ENCODE assay signal across 8 mouse cellular contexts in the genomic region with DNA sequence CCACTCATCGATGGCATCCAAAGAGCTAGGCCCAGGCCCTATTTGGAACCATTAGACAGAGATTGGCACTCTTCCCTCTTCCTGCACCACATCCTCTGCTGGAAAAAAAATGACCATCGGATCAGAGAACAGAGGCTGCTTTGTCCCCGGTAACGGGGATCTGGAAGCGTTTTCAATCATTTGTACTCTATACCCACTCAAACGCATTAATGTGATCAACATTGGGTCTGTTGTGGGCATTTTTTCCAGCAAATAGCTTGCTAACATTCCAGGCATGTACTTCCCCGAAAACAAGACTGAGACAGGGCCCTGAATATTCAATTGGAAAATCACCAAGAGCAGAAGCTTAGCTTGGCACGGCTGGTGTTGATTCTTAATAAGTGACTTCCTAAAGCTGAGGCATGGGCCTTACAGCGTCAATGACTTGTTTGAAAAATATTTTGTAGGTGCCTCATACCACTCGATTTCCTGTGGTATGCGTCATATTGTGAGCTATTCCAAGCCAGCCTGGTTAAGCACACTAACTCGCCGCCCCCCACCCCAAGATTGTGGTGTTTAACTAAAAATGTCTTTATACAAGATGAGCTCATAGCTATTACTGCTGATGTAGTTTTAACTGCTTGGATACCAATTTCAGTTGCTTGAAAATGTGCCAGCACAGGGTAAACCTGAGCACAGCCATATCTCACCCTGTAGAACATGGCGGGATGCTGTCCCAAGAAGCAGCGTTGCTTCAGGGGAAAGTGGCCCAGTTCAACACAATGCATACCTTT.
DNase-seq lines count a peak whose midpoint lies in the region; ATAC-seq and TF ChIP-seq lines count a peak whose summit lies in the region.

No protein-coding gene starts in this region.

- 60% methylated on average over 15 of the region's 15 CpGs for WGBS in kidney, adult 2 months
- WGBS in kidney, embryonic 15.5 days, result 77% methylated on average over 15 of the region's 15 CpGs
- 44% methylated on average over 15 of the region's 15 CpGs for WGBS in embryonic facial prominence, embryonic 12.5 days
- WGBS in hindbrain, embryonic 10.5 days, result 83% methylated on average over 15 of the region's 15 CpGs
- 59% methylated on average over 15 of the region's 15 CpGs for WGBS in olfactory bulb, adult 2 months

- TF ChIP-seq POLR2A in kidney, adult 2 months (IDR thresholded peaks at IDR 0.05; ENCODE audit: low read depth, low read length), result no peak
- no peak for TF ChIP-seq POLR2A in olfactory bulb, adult 2 months (IDR thresholded peaks at IDR 0.05; ENCODE audit: insufficient read depth, low read depth, low read length)

- DNase-seq in kidney, adult 2 months, result peak; percentile 50
- no peak for DNase-seq in hindbrain, embryonic 10.5 days (ENCODE audit: low spot score)
- DNase-seq in left cerebral cortex, postnatal 10 days (ENCODE audit: extremely low spot score in 1 of 2, low spot score in 2 of 2), result peak; percentile 31 to 81
- no peak for DNase-seq in yolk sac, embryonic 10.5 days (ENCODE audit: low spot score)
- DNase-seq in c-Kit-positive CD71-positive TER-119-positive erythroid progenitor cells, embryonic 14.5 days (ENCODE audit: low spot score), result no peak

- no peak overlapping the region for H3K4me3 ChIP-seq in kidney, adult 2 months (ENCODE audit: insufficient read depth, low read depth, low read length)
- no peak overlapping the region for H3K4me3 ChIP-seq in kidney, embryonic 15.5 days (replicated peaks)
- H3K4me3 ChIP-seq in embryonic facial prominence, embryonic 12.5 days, result no peak overlapping the region
- H3K4me3 ChIP-seq in hindbrain, embryonic 10.5 days, result no peak overlapping the region
- H3K4me3 ChIP-seq in olfactory bulb, adult 2 months (ENCODE audit: insufficient read depth, low read depth, low read length), result no peak overlapping the region

- no peaks in the 10 kb centered on the region for H3K36me3 ChIP-seq in kidney, adult 2 months (ENCODE audit: control insufficient read depth, insufficient read depth, low read length)
- no peaks in the 10 kb centered on the region for H3K36me3 ChIP-seq in kidney, embryonic 15.5 days
- H3K36me3 ChIP-seq in embryonic facial prominence, embryonic 12.5 days, result no peaks in the 10 kb centered on the region
- H3K36me3 ChIP-seq in hindbrain, embryonic 10.5 days, result no peaks in the 10 kb centered on the region

- intact Hi-C loops in left cerebral cortex, postnatal 10 days (cut with DNase I), result loop anchor here (2.0 kb wide), 1 partner anchor 306 kb away; no protein-coding TSS in a partner anchor

- H3K4me2 ChIP-seq in kidney, embryonic 15.5 days, result no peak overlapping the region
- H3K4me2 ChIP-seq in embryonic facial prominence, embryonic 12.5 days (replicated peaks), result 0 out of 2 replicates have a peak overlapping the region, but pooled peaks have one; percentile 0

- no peak for TF ChIP-seq CTCF in kidney, adult 2 months (conservative IDR thresholded peaks at IDR 0.05; ENCODE audit: insufficient read depth, insufficient read length, low read depth, low read length)
- no peak for TF ChIP-seq CTCF in olfactory bulb, adult 2 months (IDR thresholded peaks at IDR 0.05; ENCODE audit: insufficient read depth, low read depth, low read length)

- no peak overlapping the region for H3K9ac ChIP-seq in kidney, embryonic 15.5 days
- no peak overlapping the region for H3K9ac ChIP-seq in embryonic facial prominence, embryonic 12.5 days

- no peak; the same call in 1 of the 2 replicates for ATAC-seq in kidney, embryonic 15.5 days (replicated peaks; ENCODE audit: low FRiP score)
- ATAC-seq in embryonic facial prominence, embryonic 12.5 days (ENCODE audit: insufficient number of reproducible peaks, insufficient read depth, low FRiP score, low TSS enrichment), result no peak

- peaks cover 3% of the 10 kb centered on the region; the same call in 1 of the 2 replicates for H3K4me1 ChIP-seq in kidney, adult 2 months (ENCODE audit: control insufficient read depth, insufficient read depth, low read length)
- H3K4me1 ChIP-seq in kidney, embryonic 15.5 days, result peaks cover 3% of the 10 kb centered on the region; the same call in 1 of the 2 replicates
- H3K4me1 ChIP-seq in embryonic facial prominence, embryonic 12.5 days, result peaks cover 11% of the 10 kb centered on the region; the same call in 1 of the 2 replicates
- H3K4me1 ChIP-seq in hindbrain, embryonic 10.5 days (replicated peaks), result peaks cover 7% of the 10 kb centered on the region; the same call in 1 of the 2 replicates
- peaks cover 5% of the 10 kb centered on the region; the same call in 1 of the 2 replicates for H3K4me1 ChIP-seq in olfactory bulb, adult 2 months (ENCODE audit: control insufficient read depth, insufficient read depth, low read length)

- no peaks in the 10 kb centered on the region for H3K9me3 ChIP-seq in kidney, embryonic 15.5 days (replicated peaks)
- no peaks in the 10 kb centered on the region for H3K9me3 ChIP-seq in embryonic facial prominence, embryonic 12.5 days
- H3K9me3 ChIP-seq in hindbrain, embryonic 10.5 days, result no peaks in the 10 kb centered on the region

- no peaks in the 10 kb centered on the region for H3K27me3 ChIP-seq in kidney, adult 2 months (replicated peaks; ENCODE audit: control insufficient read depth, insufficient read depth, low read length)
- no peaks in the 10 kb centered on the region for H3K27me3 ChIP-seq in kidney, embryonic 15.5 days
- H3K27me3 ChIP-seq in embryonic facial prominence, embryonic 12.5 days, result no peaks in the 10 kb centered on the region
- H3K27me3 ChIP-seq in hindbrain, embryonic 10.5 days (ENCODE audit: insufficient read depth, poor library complexity, severe bottlenecking), result no peaks in the 10 kb centered on the region

- H3K27ac ChIP-seq in kidney, adult 2 months (ENCODE audit: insufficient read depth, low read depth, low read length), result peak overlapping the region; percentile 30; the same call in 1 of the 2 replicates
- H3K27ac ChIP-seq in kidney, embryonic 15.5 days, result no peak overlapping the region
- peak overlapping the region; percentile 72 for H3K27ac ChIP-seq in embryonic facial prominence, embryonic 12.5 days
- H3K27ac ChIP-seq in hindbrain, embryonic 10.5 days, result peak overlapping the region; percentile 40
- H3K27ac ChIP-seq in olfactory bulb, adult 2 months (ENCODE audit: insufficient read depth, low read depth, low read length), result peak overlapping the region; percentile 85

Comparison
In these comparisons a context has a peak if more than half of its experiments do, and no peak if none do; other contexts are left out.
1. DNase-seq: peak in kidney, adult 2 months (single experiment) and left cerebral cortex, postnatal 10 days (2 of 2); none in hindbrain, embryonic 10.5 days (single experiment), yolk sac, embryonic 10.5 days (single experiment) and c-Kit-positive CD71-positive TER-119-positive erythroid progenitor cells, embryonic 14.5 days (single experiment).